Mouse (Mus musculus): Measurements from ENCODE around the gene Syt3.

Gene Syt3

DNA sequence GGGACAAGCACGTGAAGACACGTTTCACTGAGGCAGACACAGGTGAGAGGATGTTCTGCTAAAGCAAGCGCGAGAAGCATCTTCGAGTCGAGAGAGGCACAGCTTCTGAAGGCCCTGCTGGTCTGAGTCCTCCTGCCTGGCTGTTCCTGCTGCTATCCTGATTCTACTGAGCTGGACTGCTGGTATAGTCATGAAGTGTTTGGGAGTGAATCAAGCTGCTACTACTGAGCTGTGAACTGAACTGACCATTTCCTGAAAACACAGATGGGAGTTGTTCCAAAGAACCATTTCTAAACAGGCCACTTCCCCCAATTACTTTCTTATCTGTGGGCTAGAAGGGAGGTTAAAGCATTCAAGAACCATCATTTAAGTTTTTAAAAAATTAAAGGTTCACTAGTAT, 29.4 kb downstream of the Syt3 start:
- DNase-seq: peak; percentile 71

DNA sequence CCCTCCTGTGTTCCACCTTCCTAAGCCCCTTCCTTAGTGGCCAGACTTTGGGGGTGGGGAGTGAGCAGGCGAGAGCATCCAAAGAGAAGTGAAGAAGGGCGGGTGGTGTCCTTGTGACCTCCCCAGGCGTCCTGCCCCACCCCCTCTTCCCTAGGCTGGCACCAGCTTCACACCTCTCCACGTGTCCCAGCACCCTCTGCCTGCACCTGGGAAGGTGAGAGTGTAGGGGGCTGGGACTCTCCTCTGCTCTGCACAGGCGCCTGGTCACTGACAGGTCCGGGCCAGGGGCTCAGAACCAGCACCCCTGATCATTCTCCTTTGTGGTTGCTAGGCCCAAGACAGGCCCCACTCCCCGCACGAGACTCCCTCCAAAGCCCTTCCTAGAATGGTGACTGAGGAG, 43.8 kb downstream of the Syt3 start:
- DNase-seq: no peak

DNA sequence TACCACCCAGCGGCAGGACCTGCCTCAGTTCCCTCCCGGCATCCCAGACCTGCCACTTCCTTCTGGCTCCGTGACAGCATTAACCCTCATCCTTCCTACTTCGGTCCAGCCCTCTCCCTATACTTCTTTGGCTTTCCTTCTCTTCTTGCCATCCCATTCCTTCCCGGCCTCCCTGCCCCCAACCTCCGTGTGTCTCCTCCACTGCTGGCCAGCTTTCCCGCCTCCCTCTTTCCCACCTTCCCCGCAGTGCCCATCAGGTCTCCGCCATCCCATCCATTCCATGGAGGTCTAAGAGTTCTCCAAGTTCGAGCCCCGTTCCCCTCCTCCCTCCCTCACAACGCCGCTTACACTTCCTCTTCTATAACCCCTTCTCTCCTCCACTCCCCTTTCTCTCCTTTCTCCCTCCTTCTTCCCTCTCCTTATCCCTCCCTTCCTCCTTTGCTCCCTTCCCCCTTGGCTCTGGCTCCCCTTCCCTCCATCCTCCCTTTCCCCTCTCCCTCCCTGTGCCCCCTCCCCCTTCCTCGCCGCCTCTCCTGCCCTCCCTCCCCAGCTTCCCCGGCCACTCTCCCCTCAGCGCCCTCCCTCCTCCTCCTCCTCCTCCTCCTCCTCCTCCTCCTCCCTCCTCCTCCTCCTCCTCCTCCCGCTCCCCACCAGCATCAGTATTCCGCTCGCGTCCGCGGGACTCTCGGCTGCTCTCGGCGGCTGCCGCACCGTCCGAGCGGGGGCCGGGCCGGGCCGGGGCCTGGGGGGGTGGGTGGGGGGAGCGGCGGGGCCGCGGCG, 44.5 kb downstream of the Syt3 start:
- DNase-seq: no peak

DNA sequence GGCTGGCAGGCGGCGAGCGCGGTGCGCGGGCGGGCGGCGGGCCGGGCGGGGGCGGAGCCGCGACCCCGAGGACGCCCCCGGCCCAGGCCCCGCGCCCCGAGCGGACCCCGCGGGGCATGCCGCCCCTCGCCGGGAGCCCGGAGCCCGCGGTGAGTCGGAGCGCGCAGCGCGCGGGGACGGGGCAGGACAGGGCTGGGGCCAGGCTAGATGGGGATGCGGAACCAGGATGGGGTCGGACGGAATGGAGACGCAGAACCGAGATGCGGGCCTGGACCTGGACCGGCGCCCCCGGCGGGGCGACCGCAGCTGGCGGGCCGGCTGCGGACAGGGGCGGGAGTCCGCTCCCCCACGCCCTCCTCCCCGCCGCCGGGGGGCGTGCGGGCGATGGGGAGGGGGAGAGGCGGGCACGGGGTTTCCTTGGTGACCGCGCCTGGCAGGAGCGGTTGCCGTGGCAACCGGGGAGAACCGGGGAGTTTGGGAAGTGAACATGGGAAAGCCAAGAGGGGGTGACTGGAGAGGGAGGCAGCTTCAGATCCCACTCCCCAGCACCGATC, 45.1 kb downstream of the Syt3 start, which contains the start of gene Lrrc4b:
Gene Lrrc4b, plus strand, starts transcription at position 51 of the 554 bp plus-strand sequence.
- no peak for DNase-seq

DNA sequence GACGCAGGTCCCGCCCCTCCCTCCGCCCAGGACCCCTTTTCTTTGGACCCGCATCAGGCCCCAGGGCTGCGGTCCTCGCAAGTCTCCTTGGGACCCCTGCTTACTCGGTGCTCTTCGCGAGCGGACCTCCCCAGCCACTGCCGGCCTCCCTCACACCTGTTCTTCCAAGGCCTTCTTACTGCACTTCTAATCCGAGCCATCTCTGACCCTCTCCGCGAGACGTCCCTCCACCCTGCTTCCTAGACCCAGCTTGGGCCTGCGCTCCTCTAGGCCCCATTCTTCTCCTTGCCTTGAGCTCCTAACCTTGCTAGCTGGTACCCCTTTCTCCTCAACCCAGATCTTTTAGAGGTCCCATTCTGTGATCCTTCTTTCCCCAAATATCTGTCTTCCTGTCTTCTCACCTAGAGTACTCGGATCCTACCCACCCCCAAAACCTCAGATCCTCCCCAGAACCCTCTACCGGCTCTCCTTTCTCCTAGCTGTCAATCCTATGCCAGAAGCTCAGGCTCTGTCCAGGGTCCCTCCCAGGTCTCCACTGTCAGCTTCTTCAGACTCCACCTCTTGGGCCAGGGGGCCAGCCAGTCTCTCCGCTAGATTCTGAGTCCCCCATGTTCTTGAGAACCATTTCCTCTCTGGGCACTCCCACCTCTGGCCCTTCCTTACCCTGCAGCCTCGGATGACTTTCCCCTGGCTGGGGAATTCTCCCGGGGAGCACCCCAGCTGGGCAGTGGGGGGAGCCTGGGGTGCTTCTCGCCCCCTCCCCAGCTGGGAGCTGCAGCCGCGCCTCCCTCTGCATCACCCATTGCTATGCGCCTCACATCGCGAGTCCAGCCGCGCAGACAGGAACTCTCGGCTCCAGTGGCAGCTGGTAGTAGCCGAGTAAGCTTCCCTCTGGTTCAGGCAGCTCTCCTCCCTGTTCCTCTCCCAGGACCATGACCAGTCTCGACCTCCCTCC, 45.9 kb downstream of the Syt3 start:
- DNase-seq: no peak

DNA sequence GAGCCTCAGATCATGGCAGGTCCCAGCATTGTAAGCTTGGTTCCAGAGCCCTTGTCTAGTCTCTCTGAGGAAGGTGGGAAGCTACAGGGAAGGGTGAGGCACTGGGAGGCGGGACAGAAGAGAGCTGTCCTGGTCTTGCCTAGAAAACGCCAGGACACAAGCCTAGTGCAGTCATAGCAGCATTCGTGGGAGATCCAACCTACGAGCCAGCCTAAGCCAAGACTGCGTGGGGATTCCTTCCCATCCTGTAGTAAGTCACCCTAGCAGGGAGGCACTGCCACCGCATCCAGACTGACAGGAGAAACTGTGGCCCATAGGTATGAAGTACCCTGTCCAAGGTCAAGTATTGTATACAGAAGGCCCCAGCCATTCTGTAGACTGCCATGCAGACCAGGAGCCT, 48.6 kb downstream of the Syt3 start:
- no peak for DNase-seq

DNA sequence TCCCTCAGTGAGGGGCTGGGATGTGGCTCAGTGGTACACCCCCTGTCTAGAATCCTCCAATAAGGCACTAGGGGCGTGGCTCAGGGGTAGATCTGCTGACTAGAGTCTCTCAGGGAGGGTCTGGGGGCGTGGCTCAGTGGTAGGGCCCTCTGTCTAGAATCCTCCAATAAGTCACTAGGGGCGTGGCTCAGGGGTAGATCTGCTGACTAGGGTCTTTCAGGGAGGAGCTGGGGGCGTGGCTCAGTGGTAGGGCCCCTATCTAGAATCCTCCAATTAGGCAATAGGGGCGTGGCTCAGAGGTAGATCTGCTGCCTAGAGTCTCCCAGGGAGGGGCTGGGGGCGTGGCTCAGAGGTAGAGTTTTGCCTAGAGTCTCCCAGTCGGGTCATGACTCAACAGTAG, 49.5 kb downstream of the Syt3 start:
- DNase-seq: peak; percentile 19

DNA sequence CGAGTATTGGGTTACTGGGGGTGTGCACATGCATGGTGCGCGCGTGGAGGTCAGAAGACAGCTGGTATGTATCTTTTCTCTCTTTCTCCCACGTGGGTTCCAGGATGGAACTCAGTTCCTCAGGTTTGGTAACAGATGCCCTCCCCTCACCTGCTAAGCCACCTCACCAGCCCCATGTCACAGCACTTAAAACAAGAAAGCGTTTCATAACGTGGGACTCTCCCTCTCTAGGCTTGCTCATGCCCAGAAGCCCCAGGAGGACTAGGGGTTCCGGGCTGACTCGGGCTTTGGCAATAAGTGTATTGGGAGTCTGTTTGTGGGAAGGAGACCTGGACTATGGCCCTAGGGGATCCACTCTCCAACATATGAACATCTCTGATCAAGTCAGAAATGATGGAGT, 50.2 kb downstream of the Syt3 start:
- no peak for DNase-seq

DNA sequence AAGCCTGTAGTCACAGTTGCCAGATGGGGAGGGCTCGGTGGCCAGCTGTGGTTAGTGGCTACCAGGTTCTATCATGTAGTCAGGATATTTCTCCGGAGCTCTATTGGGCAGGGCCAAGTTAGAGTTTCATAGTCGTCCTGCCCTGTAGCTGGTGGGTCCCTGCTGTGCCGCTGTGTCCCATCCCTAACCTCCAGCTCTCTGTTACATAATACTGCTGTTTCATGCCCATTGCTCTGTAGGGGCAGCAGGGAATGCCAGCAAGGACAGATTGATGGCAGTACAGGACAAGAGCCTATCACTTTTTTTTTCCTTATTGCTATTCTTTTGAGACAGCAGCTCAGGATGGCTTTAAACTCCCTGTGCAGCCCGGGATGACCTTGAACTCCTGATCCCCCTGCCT, 51.9 kb downstream of the Syt3 start:
- no peak for DNase-seq

DNA sequence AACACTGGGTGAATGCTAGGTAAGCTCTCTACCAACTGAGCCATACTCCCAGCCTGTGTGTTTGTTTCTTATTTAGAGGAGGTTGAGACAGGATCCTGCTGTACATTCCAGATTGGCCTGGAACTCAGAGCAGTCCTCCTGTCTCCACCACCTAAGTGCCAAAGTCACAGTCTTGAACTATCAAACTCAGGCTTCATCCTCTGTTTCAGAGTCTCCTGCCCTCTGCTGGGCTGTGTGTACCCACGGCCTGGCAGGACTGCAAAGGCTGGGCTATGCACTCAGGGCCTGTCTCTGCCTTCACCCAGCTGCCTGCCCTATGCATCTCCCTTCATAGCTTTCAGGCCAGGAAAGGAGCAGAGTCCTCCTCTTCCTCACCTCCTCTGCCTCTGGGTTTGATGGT, 52.4 kb downstream of the Syt3 start:
- peak; percentile 28 for DNase-seq

DNA sequence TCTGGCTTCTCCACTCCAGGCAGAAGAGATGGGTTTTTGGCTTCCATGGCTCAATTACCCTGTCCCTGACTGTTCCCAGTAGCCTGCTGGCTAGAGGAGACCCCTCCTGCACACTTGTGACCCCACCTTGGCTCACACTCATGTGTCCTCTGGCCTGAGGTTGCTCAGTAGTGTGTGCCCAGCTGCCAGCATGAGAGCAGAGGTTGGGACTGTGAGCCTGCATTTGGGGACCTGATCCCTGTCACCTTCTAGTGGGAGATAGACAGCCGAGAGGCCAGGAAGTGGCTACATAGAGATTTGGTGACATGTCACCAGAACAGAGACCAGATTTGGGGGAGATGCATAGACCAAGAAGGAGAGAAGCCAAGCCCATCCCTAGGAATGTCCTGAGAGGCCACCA, 53.3 kb downstream of the Syt3 start:
- no peak for DNase-seq

DNA sequence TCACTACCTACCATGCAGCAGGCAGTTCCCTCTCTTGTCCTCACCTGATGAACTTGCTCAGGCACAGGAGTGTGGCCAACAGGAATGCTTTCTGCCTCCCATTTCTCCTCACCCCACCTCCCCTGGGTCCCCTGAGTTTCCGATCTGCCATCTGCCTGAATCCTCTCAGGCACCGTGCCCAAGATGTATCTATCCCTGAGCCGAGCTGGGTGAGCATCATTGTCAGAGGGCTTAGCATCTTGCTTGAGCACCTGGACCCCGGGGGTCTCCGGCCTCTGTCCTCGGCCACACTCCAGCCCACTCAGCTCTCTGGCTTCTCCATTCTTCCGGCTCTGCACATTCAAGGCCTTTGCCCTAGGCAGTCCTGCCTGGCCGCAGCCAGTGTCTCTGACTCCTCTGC, 54.0 kb downstream of the Syt3 start:
- no peak for DNase-seq

DNA sequence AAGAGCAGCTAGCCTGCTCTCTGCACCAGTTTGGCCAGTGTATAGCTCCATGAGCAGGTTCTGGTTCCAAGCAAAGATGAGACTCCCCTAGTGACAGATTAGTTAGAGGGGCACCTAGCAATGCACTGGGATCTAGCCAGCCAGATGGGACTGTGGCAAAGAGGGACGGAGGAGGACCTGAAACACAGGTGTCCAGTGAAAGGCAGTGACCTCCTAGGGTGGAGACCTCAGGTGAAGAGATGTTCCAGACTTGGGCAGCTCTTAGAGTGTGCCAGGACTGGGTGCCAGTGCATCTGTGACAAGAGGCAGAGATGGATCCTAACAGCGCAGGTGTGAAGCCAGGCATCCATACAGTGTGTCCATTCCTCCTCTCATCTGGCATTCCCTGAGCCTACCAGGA, 55.8 kb downstream of the Syt3 start:
- no peak for DNase-seq

DNA sequence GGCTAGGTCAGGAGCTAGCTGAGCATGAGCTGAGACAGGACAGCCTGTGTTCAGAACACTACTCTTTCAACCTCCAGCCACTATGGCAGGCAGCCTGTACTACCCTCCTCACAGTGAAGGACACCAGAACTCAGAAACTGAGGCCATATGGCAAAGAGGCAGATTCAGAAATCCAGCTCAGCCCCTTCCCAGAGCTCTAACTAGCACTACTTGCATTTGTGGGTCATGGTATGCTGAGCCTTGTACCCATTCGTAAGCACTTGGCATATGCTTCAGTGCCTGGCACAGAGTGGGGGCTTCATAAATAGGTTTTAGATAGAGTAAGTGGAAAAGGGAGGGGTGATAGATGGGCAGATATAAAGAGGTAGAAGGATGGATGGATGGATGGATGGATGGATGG, 56.6 kb downstream of the Syt3 start:
- DNase-seq: no peak

DNA sequence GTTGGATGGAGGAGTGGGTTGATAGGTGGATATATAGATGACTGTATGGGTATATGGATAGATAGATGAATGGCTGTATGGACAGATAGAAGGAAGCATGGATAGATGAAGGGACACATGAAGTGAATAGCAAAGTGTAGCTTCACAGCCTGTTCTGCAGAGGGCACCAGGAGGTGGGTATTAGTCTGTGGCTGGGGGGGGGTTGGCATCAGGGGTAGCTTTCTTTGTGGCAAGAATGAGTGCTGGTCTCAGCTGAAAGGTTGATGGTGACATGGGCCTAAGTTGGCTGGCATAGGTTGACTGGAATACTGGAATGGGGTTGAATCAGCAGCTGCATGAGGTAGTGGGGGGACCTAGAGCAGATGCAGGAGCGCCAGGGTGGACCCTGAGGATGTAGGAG, 57.3 kb downstream of the Syt3 start:
- no peak for DNase-seq

DNA sequence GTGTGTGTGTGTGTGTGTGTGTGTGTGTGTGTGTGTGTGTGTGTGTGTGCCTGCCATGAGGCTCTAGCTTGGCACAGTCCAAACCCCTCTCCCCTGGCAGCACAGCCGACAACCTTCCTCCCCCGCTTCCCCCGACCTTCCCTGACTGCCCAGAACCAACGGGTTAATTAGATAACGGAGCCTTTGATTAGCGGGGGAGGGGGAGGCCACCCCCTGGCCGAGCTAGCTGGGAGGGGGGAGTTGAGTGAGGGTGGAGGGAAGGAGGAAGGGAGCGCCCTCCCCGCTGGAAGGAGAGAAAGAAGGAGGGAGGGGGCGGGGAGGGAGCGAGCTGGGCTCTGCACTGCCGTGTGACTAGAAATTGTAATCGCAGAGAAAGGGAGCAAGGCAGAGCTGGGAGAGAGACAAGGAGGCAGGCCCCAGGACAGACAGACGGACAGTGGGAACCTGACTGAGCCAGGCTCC, 57.8 kb downstream of the Syt3 start:
- peak; percentile 16 for DNase-seq

DNA sequence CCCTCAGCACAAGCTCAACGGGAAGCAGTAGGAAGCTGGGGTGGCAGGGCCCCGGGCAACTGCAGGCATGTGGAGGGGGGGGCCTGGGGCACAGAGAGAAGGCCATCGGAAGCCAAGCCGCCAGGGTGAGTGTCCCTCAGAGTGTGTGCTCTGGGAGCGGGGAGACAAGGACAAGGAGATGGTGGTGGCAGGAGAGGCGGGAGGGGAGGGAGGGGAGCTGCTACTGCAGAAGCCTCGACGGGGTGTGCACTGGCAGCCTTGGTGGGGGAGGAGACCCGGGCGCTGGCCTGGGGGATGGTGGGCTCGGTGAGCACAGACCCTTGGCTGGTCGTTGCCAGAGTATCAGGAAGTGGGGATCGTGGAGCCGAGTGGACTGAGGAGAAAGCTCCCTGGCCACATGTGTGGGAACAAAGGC, 58.5 kb downstream of the Syt3 start:
- no peak for DNase-seq

DNA sequence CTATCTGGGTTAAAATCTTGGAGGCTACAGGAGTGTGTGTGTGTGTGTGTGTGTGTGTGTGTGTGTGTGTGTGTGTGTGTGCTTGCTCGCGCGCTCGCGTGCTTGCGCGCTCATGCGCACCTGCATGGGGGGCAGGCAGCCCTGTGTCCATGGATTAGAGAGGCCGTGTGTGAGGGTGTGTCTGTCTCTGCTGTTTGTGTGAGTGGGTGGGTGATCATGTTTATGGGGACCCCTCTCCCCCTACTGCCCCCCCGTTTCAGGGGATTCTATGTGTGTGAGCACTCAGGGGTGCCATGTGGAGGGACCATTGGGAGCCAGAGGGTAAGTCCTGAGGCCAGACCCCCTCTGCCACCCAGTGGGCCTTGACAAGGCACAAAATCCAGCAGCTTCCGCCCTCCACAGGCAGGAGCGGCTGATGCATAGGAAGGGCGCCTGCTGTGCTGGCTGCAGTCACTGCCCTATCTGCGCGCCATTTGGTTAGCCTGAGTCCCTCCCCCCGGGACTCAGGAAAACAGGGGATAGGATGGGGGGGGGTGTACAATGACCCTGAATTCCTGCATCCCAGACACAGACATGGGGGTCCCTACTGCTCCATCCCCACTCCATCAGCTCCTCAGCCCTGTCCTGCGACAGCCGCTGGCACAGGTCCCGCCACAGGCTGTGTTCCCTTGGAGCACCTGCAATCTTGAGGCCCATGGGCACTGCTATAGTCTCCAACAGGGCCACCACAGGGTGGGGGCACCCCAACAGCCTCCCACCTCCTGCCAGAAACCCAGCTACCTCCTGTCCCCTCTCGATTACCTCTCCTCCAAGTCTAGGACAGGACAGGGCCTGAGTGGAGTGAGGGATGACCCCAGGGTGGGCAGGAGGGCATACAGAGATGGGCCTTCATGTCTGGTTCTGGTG, 59.6 kb downstream of the Syt3 start:
- no peak for DNase-seq

DNA sequence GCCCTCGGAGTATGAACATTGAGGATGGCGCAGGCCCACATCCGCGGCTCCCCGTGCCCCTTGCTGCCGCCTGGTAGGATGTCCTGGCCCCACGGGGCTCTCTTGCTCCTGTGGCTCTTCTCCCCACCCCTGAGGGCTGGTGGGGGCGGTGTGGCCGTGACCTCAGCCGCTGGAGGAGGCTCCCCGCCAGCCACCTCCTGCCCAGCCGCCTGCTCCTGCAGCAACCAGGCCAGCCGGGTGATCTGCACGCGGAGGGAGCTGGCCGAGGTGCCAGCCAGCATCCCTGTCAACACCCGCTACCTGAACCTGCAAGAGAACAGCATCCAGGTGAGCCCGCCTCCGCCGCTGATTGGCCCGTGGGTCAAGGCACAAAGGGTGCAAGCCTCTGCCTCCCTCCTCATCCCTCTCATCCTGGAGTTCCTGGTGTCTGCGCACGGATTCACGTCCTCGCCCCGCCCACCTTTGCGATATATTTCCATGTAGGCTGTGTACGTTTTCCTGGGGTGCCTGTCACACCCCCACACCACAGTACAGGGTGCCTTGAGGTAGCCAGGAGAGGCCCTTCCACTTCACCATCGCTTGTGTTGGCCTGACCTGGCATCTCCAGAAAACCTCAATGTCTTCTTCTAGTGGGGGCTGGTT, 61.1 kb downstream of the Syt3 start:
- no peak for DNase-seq

DNA sequence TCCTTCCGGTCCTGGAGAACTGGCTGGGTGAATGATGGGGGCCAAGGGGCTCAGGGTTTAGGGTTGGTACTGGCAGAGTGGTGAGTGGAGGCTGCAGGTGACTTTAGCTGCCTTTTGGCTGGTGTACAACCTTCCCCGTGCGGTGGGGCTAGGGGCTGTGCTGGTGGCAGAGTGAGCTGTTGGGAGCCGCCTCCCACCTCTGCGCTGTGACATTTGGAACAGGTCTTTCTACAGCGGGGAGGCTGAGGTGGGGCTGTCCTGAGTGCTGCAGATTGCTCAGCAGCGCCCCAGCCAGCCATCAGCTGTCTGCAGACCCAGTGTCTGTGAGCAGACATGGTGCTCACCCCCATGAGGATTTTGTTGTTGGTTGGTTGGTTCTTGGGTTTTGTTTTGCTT, 61.6 kb downstream of the Syt3 start:
- no peak for DNase-seq

DNA sequence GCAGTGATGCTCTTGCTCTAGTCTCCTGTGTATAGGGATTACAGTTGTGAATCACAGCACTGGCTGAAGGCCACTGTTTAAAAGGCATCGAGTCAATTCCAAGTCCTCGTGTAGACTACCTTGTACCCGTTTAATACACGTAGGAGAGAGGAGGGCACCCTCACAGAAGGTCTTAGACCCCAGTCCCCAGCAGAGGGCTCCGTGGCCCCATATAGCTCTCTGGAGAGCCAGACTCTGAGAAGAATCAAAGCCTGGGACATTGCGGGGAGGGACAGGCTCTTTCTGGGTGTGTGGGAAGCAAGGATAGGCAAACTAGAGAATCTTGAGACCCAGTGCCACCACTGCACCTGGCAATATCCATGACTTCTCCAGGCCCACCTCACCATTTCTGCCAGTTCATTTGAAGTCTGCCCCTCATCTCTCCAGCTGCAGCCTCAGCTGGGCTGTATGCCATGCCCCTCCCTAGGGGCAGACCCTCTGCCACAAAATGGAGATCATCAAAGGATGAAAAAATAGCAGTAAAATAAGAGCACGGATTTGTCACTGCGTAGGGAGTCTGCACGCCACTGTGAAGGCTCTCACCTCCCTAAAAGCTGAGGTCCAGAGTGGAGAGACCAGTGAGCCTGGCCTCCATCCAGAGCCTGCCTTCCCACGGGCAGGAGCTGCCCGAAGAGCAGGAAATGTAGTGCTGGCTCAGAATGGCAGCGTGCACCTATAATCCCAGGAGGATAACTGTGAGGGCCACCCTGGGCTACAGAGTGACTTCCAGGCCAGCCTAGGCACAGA, 62.4 kb downstream of the Syt3 start:
- DNase-seq: no peak

Data from lung, postnatal 10 days (tissue).